Mouse (Mus musculus) megakaryocyte, adult 5-6 weeks (primary cell): ENCODE measurements around the gene Slc2a8. TPM values are rescaled to one million over a fixed set of nuclear protein-coding genes. Genes with fewer than 3 reads are reported as not detected.

Experiments
- ATAC-seq: 2 replicates; pipeline ENCODE4 v1.8.0; 2016; ENCODE audit warnings: mild to moderate bottlenecking, inconsistent platforms; ENCODE audit not compliant: poor library complexity, severe bottlenecking
- total RNA-seq, 2 experiments: library from RNA; stranded (forward) in 1 of 2; stranded (reverse) in 1 of 2; fragments of 153-499, 151-499 nt in 1 of 2; fragments of 221-1000, 200-1000 nt in 1 of 2; gene quantifications; 2 replicates each; pipeline versions ENCODE4 v1.2.3 to v1.2.4; 2015 to 2017

Gene Slc2a8
- total RNA-seq, 2 experiments from 2014 or later = 1.4 to 1.8 TPM

- no peak for ATAC-seq
Observed at GRCm38 (mm10) chr2:32938741-32939140, 43.1 kb downstream of the Slc2a8 start.

- peak; percentile 43; the same call in 1 of the 2 replicates for ATAC-seq
Observed at GRCm38 (mm10) chr2:32931730-32932129, 50.2 kb downstream of the Slc2a8 start.

- no peak for ATAC-seq
Observed at GRCm38 (mm10) chr2:32928947-32929829, 52.7 kb downstream of the Slc2a8 start.

- peak; percentile 56; the same call in 1 of the 2 replicates for ATAC-seq
Observed at GRCm38 (mm10) chr2:32928235-32928946, 53.5 kb downstream of the Slc2a8 start.

- ATAC-seq = no peak
Observed at GRCm38 (mm10) chr2:32927624-32928234, 54.2 kb downstream of the Slc2a8 start.

- ATAC-seq = no peak
Observed at GRCm38 (mm10) chr2:32926330-32927075, 55.4 kb downstream of the Slc2a8 start.

GRCm38 (mm10) chr2:32924306-32924844 lies 57.5 kb downstream of the Slc2a8 start:
- no peak for ATAC-seq

GRCm38 (mm10) chr2:32923551-32924250 lies 58.2 kb downstream of the Slc2a8 start:
- ATAC-seq = no peak

Other genes with a start within 250 kb of the Slc2a8 start
- not detected in 2 replicates for gene 6330409D20Rik, start 241.1 kb downstream of the Slc2a8 start, total RNA-seq (2015)
- not detected in 2 replicates for gene 6330409D20Rik, start 241.1 kb downstream of the Slc2a8 start, total RNA-seq (2017)
- 19.0 and 24.2 TPM in 2 replicates for gene Tor2a, start 224.8 kb downstream of the Slc2a8 start, total RNA-seq (2015)
- 17.7 and 17.8 TPM in 2 replicates for gene Tor2a, start 224.8 kb downstream of the Slc2a8 start, total RNA-seq (2017)
- gene Ttc16, start 206.4 kb downstream of the Slc2a8 start, total RNA-seq (2015) = not detected in 2 replicates
- gene Ttc16, start 206.4 kb downstream of the Slc2a8 start, total RNA-seq (2017) = not detected in 2 replicates
- 0.57 TPM in 1 of 2 replicates, not detected in the other for gene Ptrh1, start 206.3 kb downstream of the Slc2a8 start, total RNA-seq (2015)
- gene Ptrh1, start 206.3 kb downstream of the Slc2a8 start, total RNA-seq (2017) = 0.88 and 5.4 TPM in 2 replicates
- gene Cfap157, start 197.7 kb downstream of the Slc2a8 start, total RNA-seq (2015) = not detected in 2 replicates
- gene Cfap157, start 197.7 kb downstream of the Slc2a8 start, total RNA-seq (2017) = not detected in 2 replicates
- 0.09 and 0.30 TPM in 2 replicates for gene Stxbp1, start 134.8 kb downstream of the Slc2a8 start, total RNA-seq (2015)
- gene Stxbp1, start 134.8 kb downstream of the Slc2a8 start, total RNA-seq (2017) = 0.48 and 1.3 TPM in 2 replicates
- gene Fam129b, start 106.0 kb downstream of the Slc2a8 start, total RNA-seq (2015) = 18.4 and 20.9 TPM in 2 replicates
- 38.3 and 40.7 TPM in 2 replicates for gene Fam129b, start 106.0 kb downstream of the Slc2a8 start, total RNA-seq (2017)
- gene Rpl12, start 20.5 kb downstream of the Slc2a8 start, total RNA-seq (2015) = 1,104 and 1,138 TPM in 2 replicates
- 1,103 and 1,144 TPM in 2 replicates for gene Rpl12, start 20.5 kb downstream of the Slc2a8 start, total RNA-seq (2017)
- gene Lrsam1, start 20.5 kb downstream of the Slc2a8 start, total RNA-seq (2015) = 3.2 and 5.5 TPM in 2 replicates
- 7.2 and 10.6 TPM in 2 replicates for gene Lrsam1, start 20.5 kb downstream of the Slc2a8 start, total RNA-seq (2017)
- gene Garnl3, start 149.6 kb upstream of the Slc2a8 start, total RNA-seq (2015) = 0.20 and 0.82 TPM in 2 replicates
- 2.7 and 5.7 TPM in 2 replicates for gene Garnl3, start 149.6 kb upstream of the Slc2a8 start, total RNA-seq (2017)
- gene Angptl2, start 234.0 kb upstream of the Slc2a8 start, total RNA-seq (2015) = 4.2 and 5.0 TPM in 2 replicates
- gene Angptl2, start 234.0 kb upstream of the Slc2a8 start, total RNA-seq (2017) = 9.8 and 11.4 TPM in 2 replicates